Mouse (Mus musculus) megakaryocyte, embryonic 14.5 days (primary cell): ENCODE measurements around the gene Peg10.

Source experiments
- FLI1 ChIP-seq: IDR thresholded peaks from 2 replicates; pipeline ENCODE4 v1.6.1; 2012; ENCODE audit warnings: low read length, inconsistent platforms, mixed read lengths
- GATA1 ChIP-seq: IDR thresholded peaks from 3 replicates; pipeline ENCODE4 v1.6.1; 2012; ENCODE audit warnings: mixed read lengths, low read length, inconsistent platforms, borderline replicate concordance

DNA sequence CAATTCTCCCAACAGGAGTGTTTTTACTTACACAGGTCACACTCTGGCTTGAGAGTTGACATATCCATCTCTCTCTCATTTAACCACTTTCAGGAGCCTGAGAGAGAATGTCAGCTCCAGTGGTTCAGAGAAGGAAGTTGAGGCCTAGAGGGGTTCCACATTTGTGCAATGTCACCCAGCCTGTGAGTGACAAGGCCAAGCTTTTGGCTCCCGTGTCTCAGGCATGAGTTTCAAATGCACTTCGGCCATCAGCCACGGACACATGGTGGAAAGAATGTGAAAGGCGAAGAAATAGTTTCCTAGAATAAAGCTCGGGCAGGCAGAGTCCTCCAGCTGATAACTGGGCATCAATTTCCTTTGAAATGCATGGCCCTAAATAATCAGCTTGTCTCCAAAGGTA lies 40.7 kb upstream of the Peg10 start:
- TF ChIP-seq GATA1 (no peak), FLI1 (no peak)
